Mouse (Mus musculus): Measurements from ENCODE around the gene Mrgprx2. TPM values are rescaled to one million over a fixed set of nuclear protein-coding genes. Genes with fewer than 3 reads are reported as not detected.
"Not testable (repeated sequence)": the region's sequence is repeated elsewhere in the genome, so short reads cannot be mapped to it uniquely, and the experiment has no call there.

The Mrgprx2 gene
- under 1 TPM in 2 of 3 experiments, not detected in 1; 0.08 to 0.21 TPM for polyA plus RNA-seq (2017; shearing (Covaris generic))

DNA sequence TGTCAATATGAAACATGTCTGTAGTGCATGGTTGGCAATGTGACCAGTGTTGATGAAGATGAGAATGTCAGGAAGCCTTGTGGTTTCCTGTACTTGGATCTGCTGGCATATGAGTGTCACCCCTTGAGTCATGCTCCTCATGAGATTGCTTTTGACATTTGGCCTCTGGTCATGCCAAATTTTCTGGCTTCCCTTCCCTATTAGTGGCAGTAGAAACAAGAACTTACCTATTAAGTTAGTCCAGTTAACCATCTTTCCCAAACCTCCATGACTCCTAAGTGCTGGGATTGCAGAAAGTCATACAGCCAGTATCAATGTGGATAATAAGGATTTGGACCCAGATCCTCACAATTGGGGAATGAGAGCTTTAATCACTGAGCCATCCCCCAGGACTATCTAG lies at the start of gene Mrgprx2:
Gene Mrgprx2 (minus strand): TSS at position 101 of the 400 bp plus-strand sequence.
- no peak for ATAC-seq

DNA sequence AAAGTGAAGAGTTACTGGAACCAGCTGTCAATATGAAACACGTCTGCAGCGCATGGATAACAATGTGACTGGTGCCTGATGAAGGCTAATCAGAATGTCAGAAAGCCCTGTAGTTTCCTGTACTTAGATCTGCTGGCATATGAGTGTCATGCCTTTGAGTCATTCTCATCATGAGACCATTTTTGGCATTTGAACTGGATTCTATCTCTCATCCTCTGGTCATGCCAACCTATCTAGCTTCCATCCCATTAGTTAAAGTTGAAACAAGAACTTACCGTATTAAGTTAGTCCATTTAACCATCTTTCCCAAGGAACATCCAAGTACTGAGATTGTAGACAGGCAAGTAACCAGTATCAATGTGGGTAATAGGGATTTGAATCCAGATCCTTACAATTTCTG lies 42.9 kb downstream of the Mrgprx2 start, which contains the start of gene Mrgprb1:
Gene Mrgprb1 (minus strand): TSS at position 101 of the 400 bp plus-strand sequence.
- no peak for ATAC-seq

DNA sequence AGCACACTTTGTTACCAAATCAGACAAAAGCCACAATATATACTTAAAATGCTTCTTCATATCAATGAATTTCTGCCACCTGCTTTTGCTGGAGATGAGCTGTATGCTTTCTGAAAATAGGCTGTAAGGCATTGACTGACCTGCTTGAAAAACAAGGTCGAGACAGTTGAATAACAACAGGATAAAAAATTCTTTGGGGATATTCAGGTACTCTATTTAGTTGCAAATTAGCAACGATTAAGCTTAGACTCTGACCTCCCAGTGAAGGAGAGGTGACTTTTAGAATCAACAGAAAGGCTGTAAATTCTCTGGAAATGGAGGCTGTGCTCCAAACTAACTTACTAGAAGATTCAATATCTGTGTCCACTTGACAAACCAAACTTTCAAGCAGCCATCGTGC lies 62.5 kb downstream of the Mrgprx2 start:
- ATAC-seq, result no peak

DNA sequence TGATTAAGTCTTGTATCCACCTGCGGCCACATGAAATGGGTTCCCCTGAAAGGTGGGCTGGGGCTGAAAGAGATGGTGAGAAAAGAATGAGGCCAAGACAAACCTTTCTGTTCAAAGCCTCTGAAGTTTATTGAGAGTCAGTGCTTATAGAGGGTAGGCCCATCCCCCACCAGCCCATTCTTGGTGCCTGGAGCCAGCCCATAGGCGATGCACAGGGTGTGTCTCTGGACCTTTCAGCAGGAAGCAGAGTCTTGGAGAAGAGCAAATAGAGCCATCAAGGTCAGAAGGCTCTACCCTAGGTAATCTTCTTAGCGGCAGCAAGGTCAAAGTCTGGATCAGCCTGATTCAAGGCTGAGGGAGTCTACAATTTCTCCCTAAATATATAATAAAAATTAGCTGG lies 63.2 kb downstream of the Mrgprx2 start:
- ATAC-seq, result not testable (repeated sequence)

Other genes starting within 250 kb of the Mrgprx2 start
- gene Mrgprb8, start 110.8 kb downstream of the Mrgprx2 start, polyA plus RNA-seq (2017; shearing (Covaris generic)), result not detected
- gene Mrgprb1, start 43.0 kb downstream of the Mrgprx2 start, polyA plus RNA-seq (2017; shearing (Covaris generic)), result not detected
- gene Mrgprb2, start 58.8 kb upstream of the Mrgprx2 start, polyA plus RNA-seq (2017; shearing (Covaris generic)), result not detected
- not detected for gene Mrgprb3, start 144.5 kb upstream of the Mrgprx2 start, polyA plus RNA-seq (2017; shearing (Covaris generic))

Data from inflammation-experienced regulatory T-cells, adult 6 months (primary cell).